Mouse (Mus musculus): ENCODE results near the gene Inpp5e. TPM values are rescaled to one million over a fixed set of nuclear protein-coding genes. Genes with fewer than 3 reads are reported as not detected.
A peak's percentile ranks its signal among the peaks of the same experiment; 100 is the strongest.

The Inpp5e gene
- total and polyA plus RNA-seq, 3 experiments = 7.6 to 23.0 (median 16.0) TPM

DNA sequence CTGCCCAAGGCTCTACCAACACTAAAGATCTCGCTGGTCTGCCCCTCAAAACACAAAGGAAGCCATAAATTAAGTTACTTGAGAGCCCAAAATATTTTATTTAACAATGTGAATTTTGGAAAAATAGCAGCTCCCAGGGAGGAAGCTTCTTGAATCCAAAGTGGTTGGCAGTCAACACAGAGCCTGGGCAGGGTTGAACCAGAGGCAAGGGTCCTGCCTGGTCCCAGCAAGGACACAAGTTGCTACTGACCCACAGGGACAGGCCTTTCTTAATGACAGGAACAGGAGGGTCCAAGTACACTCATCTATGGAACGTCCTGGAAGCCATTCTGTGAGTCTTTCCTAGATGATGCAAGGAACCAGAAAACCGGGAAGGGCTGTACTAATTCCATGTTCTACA lies 359 bp upstream of the Inpp5e start:
- DNase-seq (ENCODE audit: low spot score) (no peak), ATAC-seq (ENCODE audit: extremely low read depth, insufficient number of reproducible peaks, low FRiP score, poor library complexity, severe bottlenecking) (no peak)
- no peak for TF ChIP-seq CTCF (IDR thresholded peaks at IDR 0.05; ENCODE audit: low read depth, low read length)
- no peak for TF ChIP-seq POLR2AphosphoS5 (IDR thresholded peaks at IDR 0.05; ENCODE audit: insufficient replicate concordance, low read depth, low read length)
- TF ChIP-seq TAL1 (conservative IDR thresholded peaks at IDR 0.05; ENCODE audit: low read depth, low read length) = no peak
- TF ChIP-seq GATA1 (IDR thresholded peaks at IDR 0.05; ENCODE audit: borderline replicate concordance, low read length) = no peak
- TF ChIP-seq GATA2 (IDR thresholded peaks at IDR 0.05; ENCODE audit: borderline replicate concordance, low read depth, low read length) = no peak
- Histone ChIP-seq H3K4me3 (ENCODE audit: low read depth, low read length) (peak overlapping the region; percentile 84), H3K9me3 (replicated peaks) (no peaks in the 10 kb centered on the region), H3K36me3 (replicated peaks) (peaks cover 89% of the 10 kb centered on the region), H3K4me1 (ENCODE audit: insufficient read depth, low read depth, low read length) (peaks cover 42% of the 10 kb centered on the region), H3K27me3 (ENCODE audit: insufficient read depth, low read length) (no peaks in the 10 kb centered on the region)

- no peak for TF ChIP-seq TAL1 (conservative IDR thresholded peaks at IDR 0.05; ENCODE audit: low read depth, low read length)
- TF ChIP-seq POLR2AphosphoS5 (IDR thresholded peaks at IDR 0.05; ENCODE audit: insufficient replicate concordance, low read depth, low read length) = no peak
- TF ChIP-seq CTCF (IDR thresholded peaks at IDR 0.05; ENCODE audit: low read depth, low read length) = no peak
- TF ChIP-seq GATA1 (IDR thresholded peaks at IDR 0.05; ENCODE audit: borderline replicate concordance, low read length) = no peak
- Histone ChIP-seq H3K9me3 (replicated peaks) (no peaks in the 10 kb centered on the region), H3K4me3 (ENCODE audit: low read depth, low read length) (no peak overlapping the region), H3K36me3 (replicated peaks) (peaks cover 92% of the 10 kb centered on the region), H3K4me1 (ENCODE audit: insufficient read depth, low read depth, low read length) (peaks cover 41% of the 10 kb centered on the region), H3K27me3 (ENCODE audit: insufficient read depth, low read length) (no peaks in the 10 kb centered on the region)
- ATAC-seq (ENCODE audit: extremely low read depth, insufficient number of reproducible peaks, low FRiP score, poor library complexity, severe bottlenecking) = no peak
- no peak for DNase-seq (ENCODE audit: low spot score)
Measured at GRCm38 (mm10) chr2:26403306-26403705, 5.7 kb downstream of the Inpp5e start.

GRCm38 (mm10) chr2:26402265-26402664 lies 6.7 kb downstream of the Inpp5e start:
- Histone ChIP-seq H3K9me3 (replicated peaks) (no peaks in the 10 kb centered on the region), H3K36me3 (replicated peaks) (peaks cover 94% of the 10 kb centered on the region), H3K4me3 (ENCODE audit: low read depth, low read length) (no peak overlapping the region), H3K27me3 (ENCODE audit: insufficient read depth, low read length) (no peaks in the 10 kb centered on the region), H3K4me1 (ENCODE audit: insufficient read depth, low read depth, low read length) (peaks cover 30% of the 10 kb centered on the region)
- TF ChIP-seq TAL1 (conservative IDR thresholded peaks at IDR 0.05; ENCODE audit: low read depth, low read length) = no peak
- no peak for TF ChIP-seq GATA1 (IDR thresholded peaks at IDR 0.05; ENCODE audit: borderline replicate concordance, low read length)
- no peak for TF ChIP-seq POLR2AphosphoS5 (IDR thresholded peaks at IDR 0.05; ENCODE audit: insufficient replicate concordance, low read depth, low read length)
- no peak for TF ChIP-seq CTCF (IDR thresholded peaks at IDR 0.05; ENCODE audit: low read depth, low read length)
- no peak for TF ChIP-seq GATA2 (IDR thresholded peaks at IDR 0.05; ENCODE audit: borderline replicate concordance, low read depth, low read length)
- ATAC-seq (ENCODE audit: extremely low read depth, insufficient number of reproducible peaks, low FRiP score, poor library complexity, severe bottlenecking) = no peak
- no peak for DNase-seq (ENCODE audit: low spot score)

DNA sequence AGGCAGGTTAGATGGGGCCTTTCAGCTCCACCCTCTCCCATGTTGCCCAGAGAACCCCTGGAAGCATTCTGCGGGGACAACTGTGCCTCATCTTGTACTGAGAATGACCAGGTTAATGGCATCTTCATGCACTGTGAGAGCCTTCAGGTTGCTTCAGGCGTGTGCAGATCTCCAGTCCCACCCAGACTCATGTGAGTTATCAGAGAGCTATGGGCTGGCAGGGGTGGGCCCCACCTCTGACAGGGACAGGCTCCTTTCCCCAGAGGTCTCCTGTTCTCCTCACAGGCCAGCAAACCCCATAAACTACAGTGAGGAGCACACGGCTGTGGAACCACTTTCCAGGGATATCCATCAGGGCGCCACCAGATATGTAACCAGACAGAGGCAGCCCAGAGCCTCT lies 8.0 kb downstream of the Inpp5e start:
- peak; percentile 82; the same call in 1 of the 2 replicates for TF ChIP-seq POLR2AphosphoS5 (IDR thresholded peaks at IDR 0.05; ENCODE audit: insufficient replicate concordance, low read depth, low read length)
- no peak for TF ChIP-seq GATA1 (IDR thresholded peaks at IDR 0.05; ENCODE audit: borderline replicate concordance, low read length)
- TF ChIP-seq CTCF (IDR thresholded peaks at IDR 0.05; ENCODE audit: low read depth, low read length) = no peak
- no peak for TF ChIP-seq TAL1 (conservative IDR thresholded peaks at IDR 0.05; ENCODE audit: low read depth, low read length)
- no peak for TF ChIP-seq GATA2 (IDR thresholded peaks at IDR 0.05; ENCODE audit: borderline replicate concordance, low read depth, low read length)
- H3K36me3 ChIP-seq (replicated peaks) = peaks cover 94% of the 10 kb centered on the region
- no peak overlapping the region for H3K4me3 ChIP-seq (ENCODE audit: low read depth, low read length)

DNA sequence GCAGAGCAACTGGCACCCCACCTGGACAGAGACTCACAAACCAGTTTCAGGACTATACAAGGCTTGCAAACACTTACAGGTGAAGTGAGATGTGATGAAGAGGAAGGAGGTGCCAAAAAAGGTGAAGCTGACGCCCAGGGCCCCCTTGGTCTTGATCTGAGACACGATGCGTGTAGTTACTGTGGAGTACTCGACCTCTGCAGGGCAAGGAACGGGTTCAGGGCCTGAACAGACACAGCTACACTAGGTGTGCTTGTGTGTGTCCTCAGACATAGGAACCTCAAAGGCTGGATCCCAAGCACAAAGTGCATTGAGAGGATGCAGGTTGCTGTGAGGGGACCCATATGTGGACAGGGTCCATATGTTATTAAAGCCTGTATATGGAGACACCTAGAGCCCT lies 8.7 kb downstream of the Inpp5e start:
- H3K4me3 ChIP-seq (ENCODE audit: low read depth, low read length) = no peak overlapping the region
- H3K36me3 ChIP-seq (replicated peaks) = peaks cover 94% of the 10 kb centered on the region
- no peaks in the 10 kb centered on the region for H3K27me3 ChIP-seq (ENCODE audit: insufficient read depth, low read length)
- H3K9me3 ChIP-seq (replicated peaks) = no peaks in the 10 kb centered on the region
- H3K4me1 ChIP-seq (ENCODE audit: insufficient read depth, low read depth, low read length) = peaks cover 12% of the 10 kb centered on the region
- TF ChIP-seq GATA2 (IDR thresholded peaks at IDR 0.05; ENCODE audit: borderline replicate concordance, low read depth, low read length) (no peak), TAL1 (conservative IDR thresholded peaks at IDR 0.05; ENCODE audit: low read depth, low read length) (no peak), CTCF (IDR thresholded peaks at IDR 0.05; ENCODE audit: low read depth, low read length) (no peak), POLR2AphosphoS5 (IDR thresholded peaks at IDR 0.05; ENCODE audit: insufficient replicate concordance, low read depth, low read length) (no peak), GATA1 (IDR thresholded peaks at IDR 0.05; ENCODE audit: borderline replicate concordance, low read length) (no peak)
- DNase-seq (ENCODE audit: low spot score) (no peak), ATAC-seq (ENCODE audit: extremely low read depth, insufficient number of reproducible peaks, low FRiP score, poor library complexity, severe bottlenecking) (no peak)

More for the DNA sequence above, 8.0 kb downstream of the Inpp5e start:
- ATAC-seq (ENCODE audit: extremely low read depth, insufficient number of reproducible peaks, low FRiP score, poor library complexity, severe bottlenecking) (no peak), DNase-seq (ENCODE audit: low spot score) (no peak)
- H3K4me1 ChIP-seq (ENCODE audit: insufficient read depth, low read depth, low read length) = peaks cover 18% of the 10 kb centered on the region
- H3K27me3 ChIP-seq (ENCODE audit: insufficient read depth, low read length) = no peaks in the 10 kb centered on the region
- no peaks in the 10 kb centered on the region for H3K9me3 ChIP-seq (replicated peaks)

DNA sequence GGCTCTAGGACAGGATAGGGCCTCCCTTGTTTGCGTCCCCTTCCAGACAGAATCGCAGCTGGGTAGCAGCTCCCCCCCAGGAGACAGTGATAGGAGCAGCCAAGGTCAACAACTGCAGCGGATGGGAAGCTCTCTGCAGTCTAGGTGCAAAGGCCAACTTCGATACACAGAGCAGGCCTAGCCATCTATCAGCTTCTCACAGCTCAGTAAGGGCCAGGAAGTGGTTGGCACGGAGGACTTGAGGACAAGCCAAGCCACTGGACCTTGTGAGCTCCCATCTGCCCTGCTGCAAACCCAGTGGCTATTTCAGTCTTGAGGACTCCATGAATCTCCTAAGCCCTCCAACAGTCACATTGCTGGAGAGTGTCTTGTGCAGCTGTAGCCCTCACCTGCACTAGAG lies 9.4 kb downstream of the Inpp5e start:
- Histone ChIP-seq H3K27me3 (ENCODE audit: insufficient read depth, low read length) (no peaks in the 10 kb centered on the region), H3K9me3 (replicated peaks) (no peaks in the 10 kb centered on the region), H3K4me1 (ENCODE audit: insufficient read depth, low read depth, low read length) (peaks cover 7% of the 10 kb centered on the region), H3K4me3 (ENCODE audit: low read depth, low read length) (no peak overlapping the region), H3K36me3 (replicated peaks) (peaks cover 94% of the 10 kb centered on the region)
- DNase-seq (ENCODE audit: low spot score) (no peak), ATAC-seq (ENCODE audit: extremely low read depth, insufficient number of reproducible peaks, low FRiP score, poor library complexity, severe bottlenecking) (no peak)
- TF ChIP-seq POLR2AphosphoS5 (IDR thresholded peaks at IDR 0.05; ENCODE audit: insufficient replicate concordance, low read depth, low read length) (no peak), GATA2 (IDR thresholded peaks at IDR 0.05; ENCODE audit: borderline replicate concordance, low read depth, low read length) (no peak), CTCF (IDR thresholded peaks at IDR 0.05; ENCODE audit: low read depth, low read length) (no peak), GATA1 (IDR thresholded peaks at IDR 0.05; ENCODE audit: borderline replicate concordance, low read length) (no peak), TAL1 (conservative IDR thresholded peaks at IDR 0.05; ENCODE audit: low read depth, low read length) (no peak)
